Mouse (Mus musculus) left cerebral cortex, adult 18-20 months (tissue): Measurements from ENCODE around the gene Ucn. TPM values are rescaled to one million over a fixed set of nuclear protein-coding genes. Genes with fewer than 3 reads are reported as not detected.
A peak's percentile ranks its signal among the peaks of the same experiment; 100 is the strongest.

ENCODE experiments used
- DNase-seq, 2 experiments: peaks; one replicate each; pipeline ENCODE4 v3.0.0; 2021 to 2022; ENCODE audit warnings: low spot score in 2 of 2, mixed read lengths in 1 of 2
- total RNA-seq, 2 experiments: library from RNA; stranded (reverse); gene quantifications; 2 replicates each; pipeline ENCODE4 v1.2.3; 2021

Ucn gene
- total RNA-seq, 2 experiments from 2014 or later = 1.4 to 2.8 TPM

- DNase-seq = no peak
Observed at GRCm38 (mm10) chr5:31110781-31111180, 27.8 kb downstream of the Ucn start.

GRCm38 (mm10) chr5:31108000-31108490, 30.6 kb downstream of the Ucn start, which contains the start of gene Slc30a3:
Slc30a3 (minus strand) TSS chr5:31108237.
- DNase-seq = no peak

- no peak for DNase-seq
Observed at GRCm38 (mm10) chr5:31105814-31106335, 32.8 kb downstream of the Ucn start, which contains the start of gene Dnajc5g. Dnajc5g (plus strand) TSS chr5:31106285.

GRCm38 (mm10) chr5:31095711-31096480, 42.7 kb downstream of the Ucn start:
- no peak for DNase-seq

- DNase-seq = peak; percentile 63 to 82
Observed at GRCm38 (mm10) chr5:31094799-31095691, 43.6 kb downstream of the Ucn start.

GRCm38 (mm10) chr5:31094100-31094798, 44.4 kb downstream of the Ucn start:
- peak in 1 of 2 experiments; percentile 56 for DNase-seq

- DNase-seq = peak; percentile 54 to 71
Observed at GRCm38 (mm10) chr5:31093151-31094041, 45.2 kb downstream of the Ucn start.

GRCm38 (mm10) chr5:31092231-31092975, 46.2 kb downstream of the Ucn start:
- DNase-seq = peak; percentile 74 to 82

Other genes with a start within 250 kb of the Ucn start
- gene Ost4, start 231.0 kb downstream of the Ucn start, total RNA-seq = 100 to 1,000 TPM; 103 to 111 TPM
- 1 to 10 TPM; 2.6 to 3.6 TPM for gene Emilin1, start 225.4 kb downstream of the Ucn start, total RNA-seq
- gene Khk, start 217.4 kb downstream of the Ucn start, total RNA-seq = 10 to 100 TPM; 15.8 to 19.3 TPM
- 10 to 100 TPM; 26.1 to 28.6 TPM for gene Cgref1, start 193.2 kb downstream of the Ucn start, total RNA-seq
- gene Preb, start 178.5 kb downstream of the Ucn start, total RNA-seq = 100 to 1,000 TPM; 121 to 133 TPM
- under 1 TPM; 0.14 to 0.16 TPM for gene Tcf23, start 170.2 kb downstream of the Ucn start, total RNA-seq
- gene Atraid, start 90.5 kb downstream of the Ucn start, total RNA-seq = 10 to 100 TPM; 70.6 to 73.8 TPM
- 10 to 100 TPM; 19.3 to 20.9 TPM for gene Slc5a6, start 89.9 kb downstream of the Ucn start, total RNA-seq
- 10 to 100 TPM; 19.2 to 24.4 TPM for gene Cad, start 84.0 kb downstream of the Ucn start, total RNA-seq
- gene Dnajc5g, start 32.5 kb downstream of the Ucn start, total RNA-seq = not detected
- 100 to 1,000 TPM; 145 to 165 TPM for gene Slc30a3, start 30.6 kb downstream of the Ucn start, total RNA-seq
- 1 to 10 TPM; 1.7 to 1.9 TPM for gene Trim54, start 22.1 kb downstream of the Ucn start, total RNA-seq
- gene Mpv17, start 15.4 kb upstream of the Ucn start, total RNA-seq = 10 to 100 TPM; 46.9 to 51.8 TPM
- gene Gm29609, start 41.1 kb upstream of the Ucn start, total RNA-seq = 1 to 10 TPM; 3.0 to 4.4 TPM
- gene Gtf3c2, start 41.3 kb upstream of the Ucn start, total RNA-seq = 10 to 100 TPM; 50.5 to 53.6 TPM
- gene Snx17, start 54.4 kb upstream of the Ucn start, total RNA-seq = 10 to 100 TPM; 77.5 to 80.3 TPM
- gene Eif2b4, start 54.6 kb upstream of the Ucn start, total RNA-seq = 10 to 100 TPM; 35.4 to 40.1 TPM
- 10 to 100 TPM; 24.2 to 28.7 TPM for gene Zfp513, start 63.5 kb upstream of the Ucn start, total RNA-seq
- 10 to 100 TPM; 70.7 to 76.2 TPM for gene Ppm1g, start 81.9 kb upstream of the Ucn start, total RNA-seq
- 10 to 100 TPM; 86.2 to 87.1 TPM for gene Nrbp1, start 102.0 kb upstream of the Ucn start, total RNA-seq
- not detected for gene Gm9970, start 102.4 kb upstream of the Ucn start, total RNA-seq
- gene Krtcap3, start 112.9 kb upstream of the Ucn start, total RNA-seq = 1 to 10 TPM; 1.9 to 2.4 TPM
- 100 to 1,000 TPM in 1 of 2 experiments, 10 to 100 TPM in 1; 95.7 to 101 TPM for gene Ift172, start 152.3 kb upstream of the Ucn start, total RNA-seq
- 100 to 1,000 TPM; 159 to 160 TPM for gene Fndc4, start 157.3 kb upstream of the Ucn start, total RNA-seq
- not detected for gene Gckr, start 158.6 kb upstream of the Ucn start, total RNA-seq